Mouse (Mus musculus) hindbrain, embryonic 11.5 days (tissue): ENCODE results near the gene Avpr1b. TPM values are rescaled to one million over a fixed set of nuclear protein-coding genes. Genes with fewer than 3 reads are reported as not detected.
A peak's percentile ranks its signal among the peaks of the same experiment; 100 is the strongest.

ENCODE experiments used
- ATAC-seq: fragments of 200-750 bp; cut with Nextera tagmentation; 2 replicates; pipeline ENCODE4 v1.8.0; 2017; ENCODE audit warnings: mild to moderate bottlenecking, moderate TSS enrichment, moderate library complexity; ENCODE audit not compliant: low FRiP score
- DNase-seq: peaks from one replicate; pipeline ENCODE4 v3.0.0-alpha.2; 2015; ENCODE audit warnings: low spot score
- H3K27ac ChIP-seq: fragments of 300-500 bp; sonication (generic); 2 replicates; pipeline ENCODE4 v1.5.1; 2014; ENCODE audit warnings: mild to moderate bottlenecking, low read depth, low read length
- H3K27me3 ChIP-seq: fragments of 300-500 bp; sonication (generic); 2 replicates; pipeline ENCODE4 v1.6.1; 2014; ENCODE audit warnings: mild to moderate bottlenecking, low read length, moderate library complexity, mixed read lengths; ENCODE audit not compliant: control insufficient read depth, insufficient read depth
- H3K36me3 ChIP-seq: fragments of 300-500 bp; sonication (generic); 2 replicates; pipeline ENCODE4 v1.6.1; 2014; ENCODE audit warnings: mild to moderate bottlenecking, low read length, moderate library complexity, mixed read lengths; ENCODE audit not compliant: control insufficient read depth, insufficient read depth
- H3K4me1 ChIP-seq: fragments of 300-500 bp; sonication (generic); replicated peaks from 2 replicates; pipeline ENCODE4 v1.6.1; 2014; ENCODE audit warnings: low read length, mixed read lengths; ENCODE audit not compliant: control insufficient read depth, insufficient read depth
- H3K4me2 ChIP-seq: fragments of 300-500 bp; sonication (generic); replicated peaks from 2 replicates; pipeline ENCODE4 v1.6.1; 2014; ENCODE audit warnings: mild to moderate bottlenecking, low read depth, low read length
- H3K4me3 ChIP-seq: fragments of 300-500 bp; sonication (generic); 2 replicates; pipeline ENCODE4 v1.5.1; 2014; ENCODE audit warnings: low read depth, low read length
- H3K9ac ChIP-seq: fragments of 300-500 bp; sonication (generic); 2 replicates; pipeline ENCODE4 v1.6.1; 2014; ENCODE audit warnings: low read depth, low read length
- H3K9me3 ChIP-seq: fragments of 300-500 bp; sonication (generic); 2 replicates; pipeline ENCODE4 v1.6.1; 2016; ENCODE audit warnings: low read length; ENCODE audit not compliant: control insufficient read depth
- WGBS: fragments of 180-500 bp; shearing (Covaris S2); extraction: QIAGEN DNeasy Blood & Tissue Kit; methylation state at CpG from one replicate; pipeline ENCODE4 v1.1.7; 2014; 5-methylcytosine and 5-hydroxymethylcytosine counted together
- polyA plus RNA-seq: library from polyadenylated mRNA; unstranded; fragments of >200 nt; fragmentation: Nextera tagmentation; extraction: Ambion mirVana; gene quantifications from 2 replicates; pipeline ENCODE4 v1.2.1, GENCODE M21; 2014

Avpr1b gene
- polyA plus RNA-seq, 1 experiment from 2014 or later, result not detected

GRCm38 (mm10) chr1:131613361-131614133, 14.5 kb downstream of the Avpr1b start:
- Histone ChIP-seq H3K36me3 (no peaks in the 10 kb centered on the region), H3K9ac (no peak overlapping the region), H3K27me3 (no peaks in the 10 kb centered on the region), H3K4me2 (no peak overlapping the region), H3K27ac (no peak overlapping the region), H3K4me1 (no peaks in the 10 kb centered on the region), H3K4me3 (no peak overlapping the region), H3K9me3 (no peaks in the 10 kb centered on the region)
- no peak; the same call in 1 of the 2 replicates for ATAC-seq
- DNase-seq, result peak; percentile 80
- WGBS, result 84% methylated on average over 16 of the region's 16 CpGs

GRCm38 (mm10) chr1:131614641-131615040, 15.6 kb downstream of the Avpr1b start:
- no peaks in the 10 kb centered on the region for H3K4me1 ChIP-seq
- ATAC-seq (no peak), DNase-seq (no peak)
- no peak overlapping the region for H3K4me3 ChIP-seq
- H3K36me3 ChIP-seq, result no peaks in the 10 kb centered on the region
- no peaks in the 10 kb centered on the region for H3K27me3 ChIP-seq
- H3K9ac ChIP-seq, result no peak overlapping the region
- WGBS, result 86% methylated on average over 6 of the region's 6 CpGs
- H3K4me2 ChIP-seq, result no peak overlapping the region
- H3K9me3 ChIP-seq, result no peaks in the 10 kb centered on the region
- no peak overlapping the region for H3K27ac ChIP-seq

- Histone ChIP-seq H3K36me3 (no peaks in the 10 kb centered on the region), H3K4me3 (no peak overlapping the region), H3K4me2 (no peak overlapping the region), H3K9me3 (no peaks in the 10 kb centered on the region), H3K4me1 (no peaks in the 10 kb centered on the region), H3K9ac (no peak overlapping the region), H3K27me3 (no peaks in the 10 kb centered on the region), H3K27ac (no peak overlapping the region)
- ATAC-seq (no peak), DNase-seq (no peak)
- WGBS, result 68% methylated on average over 1 of the region's 1 CpGs
Measured at GRCm38 (mm10) chr1:131616131-131616530, 17.1 kb downstream of the Avpr1b start.

GRCm38 (mm10) chr1:131616546-131617220, 17.6 kb downstream of the Avpr1b start:
- H3K36me3 ChIP-seq, result no peaks in the 10 kb centered on the region
- no peak for ATAC-seq
- no peak for DNase-seq
- no peak overlapping the region for H3K9ac ChIP-seq
- no peak overlapping the region for H3K27ac ChIP-seq
- no peaks in the 10 kb centered on the region for H3K9me3 ChIP-seq
- H3K4me1 ChIP-seq, result no peaks in the 10 kb centered on the region
- 90% methylated on average over 5 of the region's 5 CpGs for WGBS
- H3K27me3 ChIP-seq, result no peaks in the 10 kb centered on the region
- H3K4me2 ChIP-seq, result no peak overlapping the region
- H3K4me3 ChIP-seq, result no peak overlapping the region

- Histone ChIP-seq H3K4me2 (no peak overlapping the region), H3K36me3 (no peaks in the 10 kb centered on the region), H3K27ac (no peak overlapping the region), H3K4me3 (no peak overlapping the region), H3K9me3 (no peaks in the 10 kb centered on the region), H3K27me3 (no peaks in the 10 kb centered on the region), H3K9ac (no peak overlapping the region), H3K4me1 (no peaks in the 10 kb centered on the region)
- ATAC-seq (no peak), DNase-seq (no peak)
- 96% methylated on average over 1 of the region's 1 CpGs for WGBS
Measured at GRCm38 (mm10) chr1:131618576-131618975, 19.5 kb downstream of the Avpr1b start.

GRCm38 (mm10) chr1:131619348-131619747, 20.3 kb downstream of the Avpr1b start:
- Histone ChIP-seq H3K4me2 (no peak overlapping the region), H3K4me1 (no peaks in the 10 kb centered on the region), H3K4me3 (no peak overlapping the region), H3K36me3 (no peaks in the 10 kb centered on the region), H3K27me3 (no peaks in the 10 kb centered on the region), H3K9ac (no peak overlapping the region), H3K9me3 (no peaks in the 10 kb centered on the region), H3K27ac (no peak overlapping the region)
- ATAC-seq (no peak), DNase-seq (no peak)
- 84% methylated on average over 7 of the region's 7 CpGs for WGBS

- H3K36me3 ChIP-seq, result no peaks in the 10 kb centered on the region
- no peak overlapping the region for H3K27ac ChIP-seq
- no peak overlapping the region for H3K9ac ChIP-seq
- H3K4me2 ChIP-seq, result no peak overlapping the region
- no peak for ATAC-seq
- H3K9me3 ChIP-seq, result no peaks in the 10 kb centered on the region
- WGBS, result 86% methylated on average over 3 of the region's 3 CpGs
- no peaks in the 10 kb centered on the region for H3K4me1 ChIP-seq
- DNase-seq, result no peak
- H3K27me3 ChIP-seq, result no peaks in the 10 kb centered on the region
- H3K4me3 ChIP-seq, result no peak overlapping the region
Measured at GRCm38 (mm10) chr1:131623644-131624043, 24.6 kb downstream of the Avpr1b start.

GRCm38 (mm10) chr1:131624175-131624835, 25.3 kb downstream of the Avpr1b start:
- no peak overlapping the region for H3K4me3 ChIP-seq
- H3K4me2 ChIP-seq, result no peak overlapping the region
- WGBS, result 77% methylated on average over 3 of the region's 3 CpGs
- no peaks in the 10 kb centered on the region for H3K4me1 ChIP-seq
- H3K27me3 ChIP-seq, result no peaks in the 10 kb centered on the region
- ATAC-seq (no peak), DNase-seq (no peak)
- no peaks in the 10 kb centered on the region for H3K36me3 ChIP-seq
- H3K27ac ChIP-seq, result no peak overlapping the region
- no peaks in the 10 kb centered on the region for H3K9me3 ChIP-seq
- no peak overlapping the region for H3K9ac ChIP-seq
